Mouse (Mus musculus) left cerebral cortex, adult 6 months (tissue): Measurements from ENCODE around the gene Shank1. TPM values are rescaled to one million over a fixed set of nuclear protein-coding genes. Genes with fewer than 3 reads are reported as not detected.

Source experiments
- long read RNA-seq, 2 experiments: library from polyadenylated mRNA; unstranded; transcript quantifications; one replicate each; pipeline ENCODE4 v2.0.0; 2019 to 2020
- polyA plus RNA-seq: library from polyadenylated mRNA; unstranded; fragments of <200 nt; fragmentation: Nextera tagmentation; gene quantifications from 2 replicates; pipeline ENCODE4 v1.2.3, GENCODE M21; 2021

The Shank1 gene
- polyA plus RNA-seq: 86.1 and 191 TPM in 2 replicates
- long read RNA-seq, experiment 1, partial matches to known transcripts: 1 of 6 reads
- long read RNA-seq, experiment 1, other reads (novel, unspliced or antisense): 5 of 6 reads
- long read RNA-seq, experiment 2, partial matches to known transcripts: 65 of 70 reads
- long read RNA-seq, experiment 2, other reads (novel, unspliced or antisense): 5 of 70 reads

GRCm38 (mm10) chr7:44309475-44310284 lies at the start of gene Shank1:
Gene Shank1 (plus strand): TSS chr7:44310253.

GRCm38 (mm10) chr7:44261147-44261546 lies 48.9 kb upstream of the Shank1 start, which contains the start of gene Gm15517:
Gene Gm15517 (plus strand): TSS chr7:44261447.

GRCm38 (mm10) chr7:44306516-44307240 lies 3.4 kb upstream of the Shank1 start, which contains the start of gene Clec11a:
Gene Clec11a (minus strand): TSS chr7:44306902.

GRCm38 (mm10) chr7:44383980-44384715 lies 74.1 kb downstream of the Shank1 start, which contains the start of gene Syt3:
Gene Syt3 (plus strand): TSS chr7:44384102.

GRCm38 (mm10) chr7:44385720-44386119 lies 75.7 kb downstream of the Shank1 start, which contains the start of gene 1700008O03Rik:
Gene 1700008O03Rik (minus strand): TSS chr7:44385820.

Other genes with a start within 250 kb of the Shank1 start
- gene Klk1b21, start 207.9 kb upstream of the Shank1 start, polyA plus RNA-seq: not detected in 2 replicates
- not detected in 2 replicates for gene Klk1b22, start 197.6 kb upstream of the Shank1 start, polyA plus RNA-seq
- not detected in 2 replicates for gene Klk1b16, start 173.5 kb upstream of the Shank1 start, polyA plus RNA-seq
- gene Klk1b24, start 122.0 kb upstream of the Shank1 start, polyA plus RNA-seq: not detected in 2 replicates
- not detected in 2 replicates for gene Klk1b3, start 112.1 kb upstream of the Shank1 start, polyA plus RNA-seq
- not detected in 2 replicates for gene Klk1b4, start 102.8 kb upstream of the Shank1 start, polyA plus RNA-seq
- gene Klk1b5, start 94.3 kb upstream of the Shank1 start, polyA plus RNA-seq: not detected in 2 replicates
- not detected in 2 replicates for gene Klk1, start 84.9 kb upstream of the Shank1 start, polyA plus RNA-seq
- gene Gm36864, start 74.1 kb upstream of the Shank1 start, polyA plus RNA-seq: not detected in 2 replicates
- gene 1700028J19Rik, start 63.6 kb upstream of the Shank1 start, polyA plus RNA-seq: 2.1 TPM in 2 replicates
- 86.1 and 106 TPM in 2 replicates for gene 2410002F23Rik, start 63.5 kb upstream of the Shank1 start, polyA plus RNA-seq
- gene Acp4, start 52.9 kb upstream of the Shank1 start, polyA plus RNA-seq: not detected in 2 replicates
- gene Gm15517, start 48.8 kb upstream of the Shank1 start, polyA plus RNA-seq: not detected in 2 replicates
- gene Clec11a, start 3.4 kb upstream of the Shank1 start, polyA plus RNA-seq: 3.2 and 3.9 TPM in 2 replicates
- gene Syt3, start 73.8 kb downstream of the Shank1 start, polyA plus RNA-seq: 35.1 and 37.3 TPM in 2 replicates
- 1.7 TPM in 2 replicates for gene 1700008O03Rik, start 75.6 kb downstream of the Shank1 start, polyA plus RNA-seq
- 6.2 and 11.6 TPM in 2 replicates for gene Lrrc4b, start 118.8 kb downstream of the Shank1 start, polyA plus RNA-seq
- gene Aspdh, start 155.1 kb downstream of the Shank1 start, polyA plus RNA-seq: 0.58 and 0.73 TPM in 2 replicates
- 104 and 106 TPM in 2 replicates for gene Josd2, start 157.7 kb downstream of the Shank1 start, polyA plus RNA-seq
- 176 and 362 TPM in 2 replicates for gene Emc10, start 186.3 kb downstream of the Shank1 start, polyA plus RNA-seq
- gene Fam71e1, start 186.3 kb downstream of the Shank1 start, polyA plus RNA-seq: 6.3 and 9.3 TPM in 2 replicates
- gene Mybpc2, start 214.4 kb downstream of the Shank1 start, polyA plus RNA-seq: 0.15 and 0.18 TPM in 2 replicates
- gene Spib, start 221.8 kb downstream of the Shank1 start, polyA plus RNA-seq: 0.05 TPM in 1 of 2 replicates, not detected in the other
- gene Pold1, start 238.6 kb downstream of the Shank1 start, polyA plus RNA-seq: 5.5 and 5.9 TPM in 2 replicates
- gene Nr1h2, start 243.7 kb downstream of the Shank1 start, polyA plus RNA-seq: 42.0 and 67.6 TPM in 2 replicates